Mouse (Mus musculus): Measurements from ENCODE around the gene Hyls1.

- TF ChIP-seq MYOG (IDR thresholded peaks at IDR 0.05; ENCODE audit: control insufficient read depth in 1 of 3, insufficient read depth in 1 of 3, insufficient read length in 2 of 3, low read depth in 2 of 3): no peak
- no peak for TF ChIP-seq POLR2A (IDR thresholded peaks at IDR 0.05; ENCODE audit: insufficient read length, low read depth)
- TF ChIP-seq TCF12 (IDR thresholded peaks at IDR 0.05; ENCODE audit: insufficient read depth, poor library complexity, severe bottlenecking): no peak
- TF ChIP-seq POLR2AphosphoS2 (IDR thresholded peaks at IDR 0.05; ENCODE audit: insufficient read length, low read depth): no peak
- TF ChIP-seq E2F4 (IDR thresholded peaks at IDR 0.05; ENCODE audit: insufficient read depth): no peak
- no peak for TF ChIP-seq MAX (IDR thresholded peaks at IDR 0.05; ENCODE audit: low read depth)
- TF ChIP-seq MYOD1 (IDR thresholded peaks at IDR 0.05; ENCODE audit: control insufficient read depth in 1 of 3, insufficient read length in 2 of 3, low read depth in 2 of 3): no peak
- no peak for TF ChIP-seq TCF3 (IDR thresholded peaks at IDR 0.05; ENCODE audit: insufficient read length, low read depth)
- TF ChIP-seq CEBPB (IDR thresholded peaks at IDR 0.05; ENCODE audit: insufficient read depth, poor library complexity, severe bottlenecking): no peak
- no peak for TF ChIP-seq USF1 (IDR thresholded peaks at IDR 0.05; ENCODE audit: low read depth)
These were observed 5.5 kb downstream of the Hyls1 start for GRCm38 (mm10) chr9:35564536-35565240.
